In the genomic region with DNA sequence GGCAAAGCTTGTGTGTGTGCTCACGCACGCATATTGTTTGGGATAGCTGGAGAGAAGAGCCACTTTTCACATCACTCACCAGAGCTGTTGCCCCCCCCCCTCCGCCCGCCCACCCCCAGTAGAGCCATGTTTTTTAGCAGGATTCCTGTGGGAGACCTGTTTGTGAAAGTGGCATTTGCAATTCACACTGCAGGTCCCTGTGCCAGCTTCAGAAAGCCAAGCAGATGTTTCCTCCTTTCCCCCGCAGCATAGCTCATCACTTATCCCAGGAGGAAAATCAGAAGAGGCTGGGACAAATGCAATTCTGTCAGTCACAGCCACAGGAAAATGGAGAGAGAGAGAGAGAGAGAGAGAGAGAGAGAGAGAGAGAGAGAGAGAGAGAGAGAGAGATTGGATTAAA, we compare ENCODE assay signal across 10 mouse cellular contexts.
DNase-seq lines count a peak whose midpoint lies in the region; ATAC-seq and TF ChIP-seq lines count a peak whose summit lies in the region.
"Had no signal": no experiment of that assay in that cellular context is flagged by ENCODE, and none has a peak within 500 bp of the region (broad histone marks: within the 10 kb centered on the region; RNA-seq: fewer than 3 reads in every experiment).

No protein-coding gene starts in this region.

- dilution Hi-C loops in CH12.LX (cut with MboI; ENCODE audit: extremely low pct_ligation_motif_present, extremely low pct_unique_long_range_greater_than_20kb, low sequenced_read_pairs) = no loop called here

- TF ChIP-seq CTCF in CH12.LX (conservative IDR thresholded peaks at IDR 0.05 in 1 of 2, IDR thresholded peaks at IDR 0.05 in 1 of 2; ENCODE audit: low read depth in 2 of 2, low read length in 2 of 2) = no peak

- no peak for TF ChIP-seq EP300 in CH12.LX (IDR thresholded peaks at IDR 0.05; ENCODE audit: low read length)

- no peak for ATAC-seq in intestine, embryonic 16.5 days

- TF ChIP-seq RAD21 in CH12.LX (IDR thresholded peaks at IDR 0.05; ENCODE audit: low read depth, low read length) = no peak

- H3K27me3 ChIP-seq in CH12.LX (replicated peaks) = peaks cover 38% of the 10 kb centered on the region
- H3K27me3 ChIP-seq in intestine, embryonic 16.5 days (replicated peaks; ENCODE audit: control insufficient read depth, insufficient read depth, low read length) = no peaks in the 10 kb centered on the region

- no peak for TF ChIP-seq POLR2A in CH12.LX (IDR thresholded peaks at IDR 0.05; ENCODE audit: low read depth, low read length)

- H3K9me3 ChIP-seq in CH12.LX (replicated peaks; ENCODE audit: low read length) = no peaks in the 10 kb centered on the region
- no peaks in the 10 kb centered on the region for H3K9me3 ChIP-seq in intestine, embryonic 16.5 days (ENCODE audit: control insufficient read depth, low read length)
- H3K9me3 ChIP-seq: embryonic facial prominence, embryonic 15.5 days; limb, embryonic 12.5 days had no signal

- H3K36me3 ChIP-seq in CH12.LX (replicated peaks in 1 of 2; ENCODE audit: control insufficient read depth in 1 of 2, insufficient read depth in 1 of 2, low read length in 1 of 2) = no peaks in the 10 kb centered on the region
- H3K36me3 ChIP-seq in intestine, embryonic 16.5 days (ENCODE audit: control insufficient read depth, insufficient read depth, low read length) = no peaks in the 10 kb centered on the region
- H3K36me3 ChIP-seq: embryonic facial prominence, embryonic 15.5 days; limb, embryonic 12.5 days had no signal

- 44% methylated on average over 5 of the region's 5 CpGs for WGBS in intestine, embryonic 16.5 days

- peak overlapping the region; percentile 53 for H3K4me2 ChIP-seq in CH12.LX (ENCODE audit: insufficient read depth, low read depth, poor library complexity, severe bottlenecking)
- H3K4me2 ChIP-seq in intestine, embryonic 16.5 days (ENCODE audit: low read depth, low read length) = no peak overlapping the region
- H3K4me2 ChIP-seq: embryonic facial prominence, embryonic 15.5 days had no signal

- in situ Hi-C loops in CH12.LX (cut with MboI; ENCODE audit: low pct_ligation_motif_present, low pct_unique_long_range_greater_than_20kb, low sequenced_read_pairs) = no loop called here

- H3K9ac ChIP-seq in CH12.LX (ENCODE audit: insufficient read depth, low read depth) = no peak overlapping the region
- H3K9ac ChIP-seq in intestine, embryonic 16.5 days (ENCODE audit: low read depth, low read length) = no peak overlapping the region
- H3K9ac ChIP-seq: embryonic facial prominence, embryonic 15.5 days; limb, embryonic 12.5 days had no signal

- DNase-seq in adrenal gland, adult 2 months = peak; percentile 26
- DNase-seq in adrenal gland, adult 18-20 months (ENCODE audit: low spot score in 2 of 2) = no peak
- peak; percentile 47 for DNase-seq in kidney, adult 18-20 months
- DNase-seq in kidney, adult 11 months = no peak
- DNase-seq in CH12.LX (ENCODE audit: extremely low read depth) = no peak
- no peak for DNase-seq in cerebellum, adult 9-11 months
- no peak for DNase-seq in MN1 (ENCODE audit: low spot score)

- no peak overlapping the region for H3K4me3 ChIP-seq in CH12.LX (replicated peaks in 1 of 3; ENCODE audit: low read depth in 2 of 3, low read length in 2 of 3, poor library complexity in 1 of 3)
- no peak overlapping the region for H3K4me3 ChIP-seq in intestine, embryonic 16.5 days (ENCODE audit: low read length)
- H3K4me3 ChIP-seq: embryonic facial prominence, embryonic 15.5 days; limb, embryonic 12.5 days had no signal

- H3K4me1 ChIP-seq in CH12.LX (ENCODE audit: control insufficient read depth in 1 of 2, insufficient read depth in 2 of 2) = peaks cover 0 to 3% of the 10 kb centered on the region in 2 experiments; a peak in 2 of 4 replicates
- 0 out of 2 replicates have a peak, but pooled peaks cover 4% of the 10 kb centered on the region for H3K4me1 ChIP-seq in intestine, embryonic 16.5 days (ENCODE audit: control insufficient read depth, insufficient read depth, low read length)

- H3K79me2 ChIP-seq in CH12.LX (replicated peaks; ENCODE audit: control insufficient read depth, extremely low read depth, insufficient read depth, poor library complexity, severe bottlenecking) = no peaks in the 10 kb centered on the region

- H3K27ac ChIP-seq in CH12.LX (ENCODE audit: insufficient read depth, low read depth) = no peak overlapping the region
- H3K27ac ChIP-seq in intestine, embryonic 16.5 days (ENCODE audit: low read length) = peak overlapping the region; percentile 27
- H3K27ac ChIP-seq: embryonic facial prominence, embryonic 15.5 days; limb, embryonic 12.5 days had no signal

TF ChIP-seq in CH12.LX, 34 proteins besides CTCF, POLR2A, EP300 and RAD21:
- no peak for TF ChIP-seq USF1 (IDR thresholded peaks at IDR 0.05; ENCODE audit: low read depth, low read length)
- no peak for TF ChIP-seq MXI1 (IDR thresholded peaks at IDR 0.05; ENCODE audit: low read depth, low read length)
- TF ChIP-seq ELF1 (IDR thresholded peaks at IDR 0.05; ENCODE audit: low read depth, low read length) = no peak
- no peak for TF ChIP-seq PAX5 (IDR thresholded peaks at IDR 0.05; ENCODE audit: low read length)
- no peak for TF ChIP-seq HCFC1 (IDR thresholded peaks at IDR 0.05; ENCODE audit: low read depth, low read length)
- TF ChIP-seq ZKSCAN1 (IDR thresholded peaks at IDR 0.05; ENCODE audit: borderline replicate concordance, low read depth, low read length) = no peak

Comparison
In these comparisons a context has a peak if more than half of its experiments do, and no peak if none do; other contexts are left out.
1. DNase-seq: peak in adrenal gland, adult 2 months (single experiment) and kidney, adult 18-20 months (single experiment); none in adrenal gland, adult 18-20 months (0 of 2), kidney, adult 11 months (single experiment), CH12.LX (single experiment), cerebellum, adult 9-11 months (single experiment) and MN1 (single experiment).